Mouse (Mus musculus): ENCODE data around the gene Exoc3l.

GRCm38 (mm10) chr8:105313622-105314402 is 17.9 kb upstream of the Exoc3l start:
- no peak for TF ChIP-seq CTCF (IDR thresholded peaks at IDR 0.05; ENCODE audit: borderline replicate concordance, control insufficient read depth, extremely low read depth, insufficient read depth, low read length, poor library complexity)
- no peak for TF ChIP-seq POLR2A (IDR thresholded peaks at IDR 0.05; ENCODE audit: control insufficient read depth, extremely low read depth, insufficient read depth, low read length, poor library complexity)
